Mouse (Mus musculus) frontal cortex, adult 2 months (tissue): ENCODE measurements around the gene 3110082I17Rik. TPM values are rescaled to one million over a fixed set of nuclear protein-coding genes. Genes with fewer than 3 reads are reported as not detected.
"Not testable (repeated sequence)": the region's sequence is repeated elsewhere in the genome, so short reads cannot be mapped to it uniquely, and the experiment has no call there.

ENCODE experiments used
- DNase-seq, 2 experiments: peaks; one replicate each; pipeline ENCODE4 v3.0.0; 2022; ENCODE audit warnings: low spot score in 1 of 2; ENCODE audit errors: extremely low spot score in 1 of 2
- polyA plus RNA-seq: library from polyadenylated mRNA; depleted of rRNA; stranded (reverse); fragments of >200 nt; gene quantifications from 2 replicates; pipeline ENCODE4 v1.2.3, GENCODE M21; 2012

3110082I17Rik gene
- polyA plus RNA-seq, 1 experiment, result 14.7 TPM

- peak; percentile 85 to 97 for DNase-seq
These were observed 62.2 kb downstream of the 3110082I17Rik start for GRCm38 (mm10) chr5:139397959-139398753.

DNA sequence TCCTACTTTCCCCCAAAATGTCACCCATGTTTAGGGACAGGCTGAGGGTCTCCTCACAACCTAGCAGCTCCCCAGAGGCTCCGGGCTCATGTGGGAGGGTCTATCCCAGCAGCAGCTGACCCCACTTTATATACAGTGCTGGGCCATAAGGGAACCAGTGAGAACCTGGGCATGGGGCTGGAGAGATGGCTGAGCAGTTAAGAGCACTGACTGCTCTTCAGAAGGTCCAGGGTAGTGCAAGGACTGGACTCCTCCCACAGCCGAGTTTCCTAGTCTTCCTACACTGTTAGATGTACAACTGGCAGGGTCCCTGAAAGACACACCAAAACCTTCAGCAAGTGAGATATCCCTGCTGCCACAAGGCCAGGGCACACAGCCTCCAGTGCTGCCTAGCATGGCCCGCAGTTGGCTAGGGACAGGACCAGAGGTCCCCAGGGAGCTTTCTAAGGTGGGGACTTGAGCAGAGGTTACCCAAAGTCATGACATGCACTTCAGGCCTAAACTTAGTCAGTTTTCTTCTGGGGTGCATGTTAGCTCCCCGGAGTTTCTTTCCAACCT lies 62.9 kb downstream of the 3110082I17Rik start:
- DNase-seq, result no peak

- DNase-seq, result no peak
These were observed 64.8 kb downstream of the 3110082I17Rik start for GRCm38 (mm10) chr5:139395528-139395927.

GRCm38 (mm10) chr5:139394399-139394798 lies 65.9 kb downstream of the 3110082I17Rik start:
- no peak for DNase-seq

- DNase-seq, result no peak
These were observed 67.1 kb downstream of the 3110082I17Rik start for GRCm38 (mm10) chr5:139393197-139393588.

GRCm38 (mm10) chr5:139392219-139393196 lies 67.8 kb downstream of the 3110082I17Rik start:
- no peak for DNase-seq

DNA sequence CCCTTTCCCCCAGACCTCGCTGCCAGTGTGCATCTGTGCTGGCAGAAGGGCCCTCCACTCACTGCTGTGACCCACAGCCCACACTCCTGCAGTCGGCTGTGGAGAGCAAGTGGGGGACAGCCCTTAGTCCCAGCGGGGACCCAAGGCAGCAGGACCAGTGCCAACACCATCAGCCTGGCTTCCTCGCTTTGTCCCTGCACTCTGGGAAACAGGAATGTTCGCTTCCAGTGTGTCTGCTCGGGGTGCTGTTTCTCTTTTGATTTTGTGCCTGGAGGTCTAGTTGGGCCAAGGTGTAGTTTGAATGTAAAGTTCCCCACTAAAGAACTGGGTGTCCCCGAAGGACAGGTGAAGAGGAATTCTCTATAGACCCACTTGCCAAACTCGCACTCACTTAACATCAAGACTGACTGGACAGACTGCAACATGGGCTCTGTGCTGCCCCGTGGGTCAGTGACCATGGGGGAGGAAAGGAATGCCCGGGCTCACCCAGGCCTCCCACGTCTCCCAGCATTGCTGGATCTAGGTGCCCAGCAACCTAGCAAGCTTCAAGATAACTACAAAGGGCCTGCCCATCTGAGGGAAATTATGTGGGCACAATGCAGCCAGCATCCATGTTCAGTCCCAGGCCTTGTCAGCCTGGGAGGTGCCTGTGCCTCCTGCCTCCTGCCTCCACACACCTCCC lies 68.9 kb downstream of the 3110082I17Rik start:
- DNase-seq, result no peak

GRCm38 (mm10) chr5:139390324-139391119 lies 69.8 kb downstream of the 3110082I17Rik start:
- not testable (repeated sequence) for DNase-seq

- DNase-seq, result peak in 1 of 2 experiments; percentile 54
These were observed 70.7 kb downstream of the 3110082I17Rik start for GRCm38 (mm10) chr5:139389676-139390061.

GRCm38 (mm10) chr5:139388694-139389675 lies 71.3 kb downstream of the 3110082I17Rik start:
- DNase-seq, result no peak

GRCm38 (mm10) chr5:139388195-139388570 lies 72.1 kb downstream of the 3110082I17Rik start:
- no peak for DNase-seq

DNA sequence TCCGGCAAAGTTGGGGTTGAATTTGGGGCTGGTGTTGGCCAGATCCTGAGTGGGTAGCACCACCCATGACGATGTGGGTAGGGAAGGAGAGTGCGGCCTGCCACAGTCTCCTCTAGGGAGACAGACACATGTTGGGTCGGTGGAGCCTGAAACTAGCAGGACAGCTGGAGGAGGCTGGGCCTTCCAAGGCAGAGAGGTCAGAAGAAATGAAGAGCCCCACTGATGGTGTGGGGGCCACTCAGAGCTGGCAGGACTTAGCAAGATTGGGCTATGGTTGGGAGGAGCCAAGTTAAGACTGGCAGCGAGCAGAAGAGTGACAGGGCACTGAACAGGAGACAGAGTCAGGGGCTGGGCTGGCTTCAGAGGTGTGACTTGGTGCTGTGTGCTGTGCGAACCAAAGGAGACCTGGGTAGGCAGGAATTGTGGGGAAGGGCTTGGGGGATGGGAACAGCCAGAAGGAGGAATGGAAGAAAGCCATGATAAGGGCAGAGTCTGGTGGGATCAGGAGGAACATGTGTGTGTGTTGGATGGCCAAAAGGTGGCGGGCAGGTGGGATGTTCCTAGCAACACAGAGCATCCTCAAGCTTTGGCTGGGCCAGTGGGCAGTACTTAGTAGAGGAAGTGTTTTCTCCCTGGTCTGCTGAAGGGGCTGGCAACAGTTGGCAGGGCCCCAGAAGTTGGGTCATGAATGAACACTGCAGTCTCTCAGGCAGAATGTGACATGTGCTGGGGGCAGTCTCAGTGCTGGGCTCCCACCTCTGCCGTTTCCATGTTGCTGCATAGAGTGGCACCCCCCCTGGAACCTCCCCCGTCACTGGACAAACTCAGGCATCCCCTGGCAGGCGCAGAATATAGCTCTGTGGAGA lies 72.8 kb downstream of the 3110082I17Rik start:
- no peak for DNase-seq

DNA sequence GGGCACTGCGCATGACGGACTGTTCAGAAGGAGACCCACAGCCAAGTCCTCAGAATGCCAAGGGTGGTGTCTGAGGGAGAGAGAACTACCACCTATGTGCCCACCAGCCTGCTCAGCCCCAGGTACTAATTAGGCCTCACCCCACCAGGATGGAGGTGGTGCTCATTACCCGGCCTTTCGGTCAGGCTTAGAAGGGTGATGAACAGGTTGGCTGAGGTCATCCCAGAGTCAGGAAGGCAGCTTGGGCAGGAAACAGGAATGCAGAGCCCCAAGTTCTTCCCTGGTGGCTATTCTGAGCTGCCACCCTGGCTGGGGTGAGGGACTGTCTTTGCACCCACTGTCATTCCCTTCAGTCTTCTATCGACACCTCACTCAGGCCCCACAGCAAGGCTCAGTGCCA lies 74.3 kb downstream of the 3110082I17Rik start:
- DNase-seq, result no peak

DNA sequence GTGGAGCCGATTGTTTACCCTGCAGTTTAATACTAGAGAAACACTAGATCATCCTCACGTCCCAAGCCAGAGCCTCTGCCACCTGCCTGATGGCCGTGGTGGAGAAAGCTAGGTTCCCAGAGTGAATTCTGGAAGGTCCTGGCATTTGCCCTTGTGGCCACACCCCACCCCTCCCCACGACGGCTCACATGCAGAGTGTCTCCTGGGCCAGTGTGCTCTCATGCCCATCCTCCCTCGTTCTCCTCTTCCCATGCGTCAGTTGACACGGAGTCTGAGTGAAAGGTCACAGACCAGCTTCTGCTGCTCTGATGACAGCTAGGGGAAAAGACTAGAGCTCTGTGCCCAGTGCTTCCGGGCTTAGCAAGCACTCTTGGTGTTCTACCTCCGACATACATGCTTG lies 75.8 kb downstream of the 3110082I17Rik start:
- no peak for DNase-seq

DNA sequence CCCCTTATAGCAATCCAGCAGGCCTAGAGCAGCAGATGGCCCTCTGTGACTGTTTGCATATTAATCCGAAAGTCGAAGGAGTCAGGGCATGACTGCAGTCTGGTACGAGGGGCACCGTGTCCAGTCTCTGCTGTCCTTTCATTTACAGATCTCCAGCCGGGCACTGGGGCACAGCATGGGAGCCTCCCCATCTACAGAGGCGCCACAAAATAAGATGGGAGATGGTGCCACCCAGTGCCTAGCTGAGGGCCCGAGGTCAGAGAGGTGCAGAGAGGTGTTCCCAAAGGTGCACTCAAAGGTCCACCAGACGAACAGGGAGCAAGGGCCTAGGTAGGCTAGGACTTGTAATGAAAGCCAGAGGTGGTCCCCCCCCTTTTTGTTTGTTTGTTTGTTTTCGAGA lies 77.1 kb downstream of the 3110082I17Rik start:
- no peak for DNase-seq

DNA sequence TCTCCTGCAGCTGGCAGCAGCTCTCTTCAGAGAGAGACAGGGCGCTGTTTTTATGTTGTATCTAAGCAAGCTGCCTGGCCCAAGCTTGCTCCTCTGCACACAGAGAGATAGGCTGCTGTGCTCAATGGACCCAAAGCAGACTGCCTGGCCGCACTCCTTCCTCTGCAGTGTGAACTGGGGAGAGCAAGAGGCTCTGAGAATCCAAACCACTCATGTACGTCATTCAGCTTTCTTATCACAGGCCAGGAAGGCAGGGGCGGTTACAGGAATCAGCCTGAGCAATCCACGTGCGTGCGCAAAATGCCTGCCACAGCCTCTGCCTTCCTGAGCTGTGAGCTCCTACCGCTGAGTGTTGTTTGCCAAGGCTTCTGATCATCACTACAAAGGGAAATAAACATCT lies 77.6 kb downstream of the 3110082I17Rik start:
- peak; percentile 66 to 77 for DNase-seq
